Mouse (Mus musculus): ENCODE measurements around the gene Mat2b. TPM values are rescaled to one million over a fixed set of nuclear protein-coding genes. Genes with fewer than 3 reads are reported as not detected.
"Not testable (repeated sequence)": the region's sequence is repeated elsewhere in the genome, so short reads cannot be mapped to it uniquely, and the experiment has no call there.

Mat2b gene
- total RNA-seq (2021) = 10 to 100 TPM; 59.1 to 60.7 TPM
- long read RNA-seq, experiment 1, transcript Mat2b-201 (7 exons, 1,949 nt) = major isoform, 82 of 102 reads
- long read RNA-seq, experiment 1, transcript Mat2b-202 (7 exons, 2,053 nt) = minor isoform, 6 of 102 reads
- long read RNA-seq, experiment 1, partial matches to known transcripts = 4 of 102 reads
- long read RNA-seq, experiment 1, other reads (novel, unspliced or antisense) = 10 of 102 reads
- long read RNA-seq, experiment 2, transcript Mat2b-202 (7 exons, 2,053 nt) = minor isoform, 17 of 136 reads
- long read RNA-seq, experiment 2, transcript Mat2b-201 (7 exons, 1,949 nt) = major isoform, 97 of 136 reads
- long read RNA-seq, experiment 2, partial matches to known transcripts = 11 of 136 reads
- long read RNA-seq, experiment 2, other reads (novel, unspliced or antisense) = 11 of 136 reads

- no peak for DNase-seq
- intact Hi-C loops (cut with DNase I) = no loop called here
Measured at GRCm38 (mm10) chr11:40695103-40695502, at the start of gene Mat2b. Gene Mat2b, minus strand, starts transcription at chr11:40695203.

DNA sequence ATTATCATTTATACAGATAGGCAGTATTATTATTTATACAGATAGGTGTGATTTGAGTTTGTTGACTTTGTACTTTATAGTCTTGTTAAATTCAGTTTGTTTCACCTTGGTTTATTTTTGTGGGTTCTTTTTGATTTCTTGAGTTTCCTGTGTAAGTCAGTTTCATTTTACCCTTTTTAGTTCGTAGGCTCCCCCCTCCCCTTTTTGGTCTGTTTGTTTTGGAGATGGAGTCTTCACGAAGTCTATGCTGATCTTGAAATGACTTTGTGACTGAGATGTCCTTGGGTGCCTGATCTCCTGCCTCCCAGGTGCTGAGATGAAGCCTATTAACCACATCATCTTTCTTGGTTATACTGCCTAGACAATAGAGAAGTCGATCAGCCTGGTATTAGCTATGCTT lies 49.3 kb upstream of the Mat2b start:
- intact Hi-C loops (cut with DNase I) = no loop called here
- DNase-seq = no peak

- intact Hi-C loops (cut with DNase I) = no loop called here
- DNase-seq = no peak
Measured at GRCm38 (mm10) chr11:40741605-40742262, 46.7 kb upstream of the Mat2b start.

DNA sequence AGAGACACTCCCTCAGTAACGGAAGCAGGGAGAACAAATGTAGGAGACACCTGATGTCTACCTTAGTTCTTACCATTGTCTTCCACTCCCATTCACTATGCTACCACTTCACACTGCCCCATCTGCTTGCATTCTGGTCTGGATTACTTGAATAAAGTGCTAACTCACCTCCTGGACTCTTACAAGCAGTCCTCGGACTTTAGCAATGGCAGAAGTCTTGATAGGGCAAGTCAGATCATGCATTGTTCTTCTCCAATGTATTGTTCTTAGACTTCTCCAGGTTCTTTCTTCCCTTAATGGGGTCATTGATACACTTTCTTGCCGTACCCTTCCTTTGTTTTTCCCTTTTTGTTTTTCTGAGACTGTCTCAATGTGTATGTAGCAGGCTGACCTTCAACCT lies 42.4 kb upstream of the Mat2b start:
- DNase-seq = no peak
- intact Hi-C loops (cut with DNase I) = no loop called here

DNA sequence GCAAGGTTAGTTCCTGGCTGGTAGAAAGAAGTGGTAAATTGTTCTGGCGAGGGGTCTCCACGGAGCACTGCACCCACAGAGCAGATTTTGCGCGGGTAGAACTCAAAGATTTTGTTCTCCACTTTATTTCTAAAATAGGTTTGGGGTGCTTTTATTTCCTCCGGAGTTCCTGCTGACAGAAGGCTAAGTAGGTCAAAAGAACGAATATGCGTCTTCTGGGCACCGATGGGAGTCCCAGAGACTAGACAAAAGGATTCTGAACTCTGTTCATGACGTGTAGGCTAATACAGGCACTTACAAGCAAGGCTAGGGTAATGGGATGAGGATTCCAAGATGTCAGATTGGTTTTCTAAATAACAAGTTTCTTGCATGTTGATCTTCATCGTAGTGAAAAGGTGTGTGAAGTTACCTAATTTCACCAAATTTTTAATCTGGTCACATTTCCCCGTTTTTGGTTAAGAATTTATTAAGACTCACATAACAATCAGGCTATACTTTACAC lies 39.3 kb upstream of the Mat2b start:
- DNase-seq = no peak
- intact Hi-C loops (cut with DNase I) = loop anchor here (5.0 kb wide), 1 partner anchor 42 kb away; no protein-coding TSS in a partner anchor

DNA sequence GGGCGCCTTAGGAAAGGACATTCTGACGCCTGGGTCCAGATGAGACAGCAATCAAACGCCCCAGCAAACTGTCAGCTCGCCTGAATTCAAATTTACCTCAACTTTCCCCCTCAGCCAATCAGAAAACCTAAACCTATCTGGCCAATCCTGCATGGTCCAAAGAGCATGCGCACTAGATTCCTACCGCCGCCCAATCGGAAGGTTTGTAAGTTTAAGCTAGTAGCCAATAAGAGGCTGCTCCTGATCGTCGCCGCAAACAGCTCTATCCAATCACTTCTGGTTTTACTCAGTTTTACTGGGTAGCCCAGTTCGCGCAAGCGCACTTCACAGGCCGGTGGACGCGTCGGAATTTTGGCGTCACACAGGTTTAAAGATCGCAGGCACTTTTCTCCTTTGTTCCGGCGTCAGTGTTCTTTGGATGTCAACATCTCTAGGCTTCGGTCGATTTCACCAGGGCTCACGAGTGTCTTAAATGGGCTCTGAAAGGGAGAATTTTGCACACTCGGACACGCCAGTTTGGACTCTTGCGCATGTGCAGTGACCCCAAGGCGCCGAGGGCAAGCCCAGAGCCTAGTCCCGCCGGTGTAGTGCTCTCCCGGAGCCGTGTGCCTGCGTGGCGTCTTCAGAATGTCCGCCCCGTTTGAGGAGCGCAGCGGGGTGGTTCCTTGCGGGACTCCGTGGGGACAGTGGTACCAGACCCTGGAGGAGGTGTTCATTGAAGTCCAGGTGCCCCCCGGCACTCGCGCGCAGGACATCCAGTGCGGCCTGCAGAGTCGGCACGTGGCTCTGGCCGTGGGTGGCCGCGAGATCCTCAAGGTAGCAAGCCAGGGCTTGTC lies 38.6 kb upstream of the Mat2b start, which contains the start of the genes Hmmr and Nudcd2:
Gene Hmmr (minus strand): TSS at position 84 of the 836 bp plus-strand sequence.
Gene Nudcd2 (plus strand): TSS at position 329 of the 836 bp plus-strand sequence.
- peak; percentile 85 for DNase-seq
- intact Hi-C loops (cut with DNase I) = loop anchor here (5.0 kb wide), 1 partner anchor 41 kb away; no protein-coding TSS in a partner anchor

DNA sequence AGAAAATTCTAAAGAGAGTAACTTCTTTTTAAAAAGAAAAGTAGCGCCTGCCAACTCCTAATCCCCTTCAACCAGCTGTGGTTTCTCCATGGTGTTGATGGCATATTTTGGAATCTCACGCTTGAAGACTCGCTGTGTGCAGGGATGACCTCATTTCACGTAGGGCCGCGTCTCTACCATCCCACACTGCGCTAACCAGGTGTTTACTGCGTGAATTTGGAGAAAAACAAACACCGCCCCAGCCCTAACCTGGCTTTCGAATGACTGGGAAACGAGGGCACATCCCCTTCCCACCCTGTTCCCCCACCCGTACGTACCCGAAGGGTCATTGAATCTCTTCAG lies 38.0 kb upstream of the Mat2b start:
- intact Hi-C loops (cut with DNase I) = loop anchor here (5.0 kb wide), 1 partner anchor 41 kb away; no protein-coding TSS in a partner anchor
- DNase-seq = no peak

GRCm38 (mm10) chr11:40718324-40718723 lies 23.3 kb upstream of the Mat2b start:
- intact Hi-C loops (cut with DNase I) = no loop called here
- no peak for DNase-seq

- intact Hi-C loops (cut with DNase I) = no loop called here
- DNase-seq = no peak
Measured at GRCm38 (mm10) chr11:40715524-40715923, 20.5 kb upstream of the Mat2b start.

DNA sequence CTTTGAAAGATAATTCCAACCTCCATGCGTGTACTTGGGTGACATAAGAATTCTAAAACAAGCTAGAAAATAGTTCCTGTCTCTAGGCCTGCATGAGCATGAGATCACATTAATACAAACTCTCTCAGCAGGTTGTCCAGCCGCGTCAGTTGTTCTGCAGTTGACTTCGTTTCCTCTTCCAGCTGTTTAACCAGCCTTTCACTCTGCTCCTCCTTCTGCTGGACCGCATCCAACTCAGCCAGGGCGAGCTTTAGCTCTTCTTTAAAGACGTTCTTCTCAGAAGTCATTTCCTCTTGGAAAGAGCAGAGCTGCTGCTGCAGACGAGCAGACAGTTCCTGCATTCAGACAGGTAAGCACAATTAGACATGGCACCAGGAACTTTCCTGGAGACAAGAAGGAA lies 18.9 kb upstream of the Mat2b start:
- no peak for DNase-seq
- intact Hi-C loops (cut with DNase I) = no loop called here

- DNase-seq; intact Hi-C loops (cut with DNase I): not testable (repeated sequence)
Measured at GRCm38 (mm10) chr11:40709899-40710298, 14.9 kb upstream of the Mat2b start.

GRCm38 (mm10) chr11:40694311-40695087 lies 504 bp downstream of the Mat2b start:
- peak; percentile 28 to 51 for DNase-seq
- intact Hi-C loops (cut with DNase I) = loop anchor here (5.0 kb wide), 2 partner anchors 38 to 58 kb away; partner anchors contain the start of genes Hmmr and Nudcd2

DNA sequence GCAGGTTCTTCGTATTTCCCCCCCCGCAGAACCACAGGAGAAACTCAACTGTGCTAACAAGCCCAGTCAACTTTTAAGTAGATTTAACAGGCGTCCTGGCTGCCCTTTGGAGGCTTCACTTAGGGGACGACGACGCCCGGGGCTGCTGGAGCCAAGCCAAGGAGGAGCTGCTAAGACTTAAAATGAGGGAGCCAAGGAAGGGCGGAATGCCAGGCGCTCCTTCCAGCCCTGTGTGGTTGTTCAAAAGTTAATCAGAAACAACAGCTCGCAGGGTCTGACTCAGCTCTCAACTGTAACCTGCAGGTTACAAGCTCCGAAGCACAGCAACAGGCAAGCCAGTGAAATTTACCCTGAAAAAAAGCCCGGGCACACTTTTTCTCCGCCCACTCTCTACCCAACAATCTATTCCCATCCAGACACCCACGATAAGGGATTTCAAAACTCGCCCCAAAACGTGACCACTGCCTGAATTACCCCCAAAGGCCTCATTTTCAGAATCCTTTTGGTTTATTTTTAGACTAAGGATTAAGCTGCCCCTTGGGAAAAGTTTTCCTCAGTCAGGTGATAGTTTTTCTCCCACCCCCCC lies 1.5 kb downstream of the Mat2b start:
- DNase-seq = peak; percentile 70 to 71
- intact Hi-C loops (cut with DNase I) = loop anchor here (5.0 kb wide), 2 partner anchors 39 to 59 kb away; partner anchors contain the start of genes Hmmr and Nudcd2

GRCm38 (mm10) chr11:40692511-40693365 lies 2.3 kb downstream of the Mat2b start:
- intact Hi-C loops (cut with DNase I) = loop anchor here (5.0 kb wide), 2 partner anchors 40 to 60 kb away; partner anchors contain the start of genes Hmmr and Nudcd2
- DNase-seq = peak; percentile 87 to 94

GRCm38 (mm10) chr11:40692101-40692509 lies 2.9 kb downstream of the Mat2b start:
- DNase-seq = peak in 1 of 2 experiments; percentile 8
- intact Hi-C loops (cut with DNase I) = loop anchor here (5.0 kb wide), 2 partner anchors 40 to 60 kb away; partner anchors contain the start of genes Hmmr and Nudcd2

- DNase-seq = no peak
- intact Hi-C loops (cut with DNase I) = loop anchor here (5.0 kb wide), 2 partner anchors 42 to 62 kb away; partner anchors contain the start of genes Hmmr and Nudcd2
Measured at GRCm38 (mm10) chr11:40690444-40691127, 4.4 kb downstream of the Mat2b start.

- DNase-seq = no peak
- intact Hi-C loops (cut with DNase I) = no loop called here
Measured at GRCm38 (mm10) chr11:40683295-40683694, 11.7 kb downstream of the Mat2b start.
